Mouse (Mus musculus): ENCODE measurements around the gene Hist1h2bc. TPM values are rescaled to one million over a fixed set of nuclear protein-coding genes. Genes with fewer than 3 reads are reported as not detected.

Hist1h2bc gene
- polyA plus RNA-seq, 1 experiment from 2014 or later: 50.1 TPM

DNA sequence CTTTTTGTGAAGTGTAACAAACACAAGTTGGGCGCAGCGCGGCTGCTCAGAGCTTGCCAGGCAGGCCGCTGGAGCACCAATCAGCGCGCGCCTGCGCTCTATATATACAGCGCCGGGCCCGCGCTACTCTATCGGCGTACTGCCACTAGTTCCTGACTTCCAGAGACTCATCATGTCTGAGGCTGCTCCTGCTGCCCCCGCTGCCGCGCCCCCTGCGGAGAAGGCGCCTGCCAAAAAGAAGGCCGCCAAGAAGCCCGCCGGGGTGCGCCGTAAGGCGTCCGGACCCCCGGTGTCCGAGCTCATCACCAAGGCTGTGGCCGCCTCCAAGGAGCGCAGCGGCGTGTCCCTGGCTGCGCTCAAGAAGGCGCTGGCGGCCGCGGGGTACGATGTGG is 54.7 kb downstream of the Hist1h2bc start, which contains the start of gene Hist1h1c:
Gene Hist1h1c, plus strand, starts transcription at position 132 of the 392 bp plus-strand sequence.
- ATAC-seq (ENCODE audit: extremely low read depth, insufficient number of reproducible peaks, low FRiP score, low TSS enrichment): peak; percentile 76
- WGBS: under 1% methylated on average over 38 of the region's 38 CpGs
- Histone ChIP-seq H3K9me3 (no peaks in the 10 kb centered on the region), H3K27me3 (replicated peaks) (no peaks in the 10 kb centered on the region), H3K9ac (peak within 1 kb of the TSS; percentile 98), H3K27ac (replicated peaks) (peak within 1 kb of the TSS; percentile 100), H3K4me3 (peak within 1 kb of the TSS; percentile 74), H3K36me3 (no peaks in the 10 kb centered on the region), H3K4me2 (peak within 1 kb of the TSS; percentile 98), H3K4me1 (peaks cover 23% of the 10 kb centered on the region)

GRCm38 (mm10) chr13:23739069-23739921 is 55.3 kb downstream of the Hist1h2bc start:
- Histone ChIP-seq H3K27ac (replicated peaks) (peak overlapping the region; percentile 100), H3K9me3 (no peaks in the 10 kb centered on the region), H3K36me3 (no peaks in the 10 kb centered on the region), H3K9ac (peak overlapping the region; percentile 98), H3K4me3 (peak overlapping the region; percentile 74), H3K4me1 (peaks cover 28% of the 10 kb centered on the region), H3K4me2 (peak overlapping the region; percentile 98), H3K27me3 (replicated peaks) (no peaks in the 10 kb centered on the region)
- under 1% methylated on average over 39 of the region's 39 CpGs for WGBS
- peak; percentile 79 for ATAC-seq (ENCODE audit: extremely low read depth, insufficient number of reproducible peaks, low FRiP score, low TSS enrichment)

DNA sequence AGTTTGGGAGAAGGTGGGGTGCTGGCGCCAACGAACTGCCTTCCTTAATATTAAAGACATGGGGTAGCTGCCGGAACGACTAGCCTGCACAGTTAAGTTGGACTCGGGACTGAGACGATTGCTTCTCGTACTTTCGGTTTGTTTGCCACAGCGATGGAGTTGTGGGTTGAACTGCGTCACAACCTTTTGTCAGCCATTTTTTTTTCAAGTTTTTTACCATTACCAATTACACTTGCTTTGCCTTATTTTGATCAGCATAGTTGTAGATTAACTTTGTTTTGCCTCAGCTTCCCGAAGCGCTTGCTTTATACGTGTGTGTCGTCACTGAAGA is 55.9 kb downstream of the Hist1h2bc start:
- H3K4me3 ChIP-seq: peak overlapping the region; percentile 74
- H3K4me1 ChIP-seq: peaks cover 32% of the 10 kb centered on the region
- no peak for ATAC-seq (ENCODE audit: extremely low read depth, insufficient number of reproducible peaks, low FRiP score, low TSS enrichment)
- H3K9me3 ChIP-seq: no peaks in the 10 kb centered on the region
- H3K4me2 ChIP-seq: peak overlapping the region; percentile 98
- peak overlapping the region; percentile 100 for H3K27ac ChIP-seq (replicated peaks)
- peak overlapping the region; percentile 98 for H3K9ac ChIP-seq
- no peaks in the 10 kb centered on the region for H3K36me3 ChIP-seq
- under 1% methylated on average over 14 of the region's 14 CpGs for WGBS
- H3K27me3 ChIP-seq (replicated peaks): no peaks in the 10 kb centered on the region

- peak overlapping the region; percentile 98 for H3K9ac ChIP-seq
- no peaks in the 10 kb centered on the region for H3K27me3 ChIP-seq (replicated peaks)
- 29% methylated on average over 13 of the region's 13 CpGs for WGBS
- peak overlapping the region; percentile 74 for H3K4me3 ChIP-seq
- H3K27ac ChIP-seq (replicated peaks): peak overlapping the region; percentile 100
- ATAC-seq (ENCODE audit: extremely low read depth, insufficient number of reproducible peaks, low FRiP score, low TSS enrichment): no peak
- H3K4me1 ChIP-seq: peaks cover 32% of the 10 kb centered on the region
- peak overlapping the region; percentile 98 for H3K4me2 ChIP-seq
- H3K36me3 ChIP-seq: no peaks in the 10 kb centered on the region
- H3K9me3 ChIP-seq: no peaks in the 10 kb centered on the region
Observed at GRCm38 (mm10) chr13:23740256-23740840, 56.3 kb downstream of the Hist1h2bc start.

DNA sequence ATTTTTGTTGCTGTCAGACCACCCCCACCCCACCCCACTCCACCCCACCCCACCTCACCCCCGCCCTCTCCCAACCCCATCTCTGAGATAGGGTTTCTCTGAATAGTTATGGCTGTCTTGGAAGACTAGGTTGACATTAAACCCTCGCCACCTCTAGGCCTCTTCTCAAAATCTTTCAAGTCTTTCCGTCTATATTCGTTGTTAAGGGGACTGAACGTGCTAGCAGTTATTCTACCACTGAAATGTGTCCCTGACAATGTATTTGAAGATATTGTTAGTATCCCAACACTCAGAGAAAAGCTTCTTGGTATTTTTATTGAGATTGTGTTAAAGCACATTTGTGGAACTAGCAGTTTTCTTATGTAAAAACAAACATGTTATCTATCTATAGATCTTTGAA is 56.9 kb downstream of the Hist1h2bc start:
- 52% methylated on average over 5 of the region's 5 CpGs for WGBS
- H3K9me3 ChIP-seq: no peaks in the 10 kb centered on the region
- peak overlapping the region; percentile 74; the same call in 1 of the 2 replicates for H3K4me3 ChIP-seq
- peaks cover 35% of the 10 kb centered on the region for H3K4me1 ChIP-seq
- peak overlapping the region; percentile 98 for H3K4me2 ChIP-seq
- H3K36me3 ChIP-seq: no peaks in the 10 kb centered on the region
- H3K9ac ChIP-seq: peak overlapping the region; percentile 98; the same call in 1 of the 2 replicates
- H3K27ac ChIP-seq (replicated peaks): peak overlapping the region; percentile 100; the same call in 1 of the 2 replicates
- no peak for ATAC-seq (ENCODE audit: extremely low read depth, insufficient number of reproducible peaks, low FRiP score, low TSS enrichment)
- H3K27me3 ChIP-seq (replicated peaks): no peaks in the 10 kb centered on the region

- no peaks in the 10 kb centered on the region for H3K36me3 ChIP-seq
- 0 out of 2 replicates have a peak overlapping the region, but pooled peaks have one; percentile 30 for H3K9ac ChIP-seq
- peaks cover 36% of the 10 kb centered on the region for H3K4me1 ChIP-seq
- H3K27ac ChIP-seq (replicated peaks): 0 out of 2 replicates have a peak overlapping the region, but pooled peaks have one; percentile 28
- H3K27me3 ChIP-seq (replicated peaks): no peaks in the 10 kb centered on the region
- no peaks in the 10 kb centered on the region for H3K9me3 ChIP-seq
- H3K4me2 ChIP-seq: peak overlapping the region; percentile 37
- no peak for ATAC-seq (ENCODE audit: extremely low read depth, insufficient number of reproducible peaks, low FRiP score, low TSS enrichment)
- H3K4me3 ChIP-seq: no peak overlapping the region
Observed at GRCm38 (mm10) chr13:23742007-23742406, 58.0 kb downstream of the Hist1h2bc start.

Small RNAs within 50 kb of the gene (microRNA-seq; reads per million reads assigned to microRNA genes)
- gene Gm44350: not detected

Other genes starting within 250 kb of the Hist1h2bc start
- gene Btn1a1, start 218.3 kb upstream of the Hist1h2bc start, polyA plus RNA-seq (2015; fragmentation: Nextera tagmentation; extraction: Ambion mirVana): 1.1 and 2.2 TPM in 2 replicates
- gene Btn2a2, start 195.3 kb upstream of the Hist1h2bc start, polyA plus RNA-seq (2015; fragmentation: Nextera tagmentation; extraction: Ambion mirVana): 0.45 and 0.82 TPM in 2 replicates
- 6.3 and 7.2 TPM in 2 replicates for gene Hist1h4h, start 153.1 kb upstream of the Hist1h2bc start, polyA plus RNA-seq (2015; fragmentation: Nextera tagmentation; extraction: Ambion mirVana)
- gene Hist1h2af, start 150.3 kb upstream of the Hist1h2bc start, polyA plus RNA-seq (2015; fragmentation: Nextera tagmentation; extraction: Ambion mirVana): 2.0 and 3.0 TPM in 2 replicates
- gene Hist1h3g, start 148.8 kb upstream of the Hist1h2bc start, polyA plus RNA-seq (2015; fragmentation: Nextera tagmentation; extraction: Ambion mirVana): 4.1 and 5.5 TPM in 2 replicates
- gene Hist1h2bh, start 140.8 kb upstream of the Hist1h2bc start, polyA plus RNA-seq (2015; fragmentation: Nextera tagmentation; extraction: Ambion mirVana): 0.32 and 0.52 TPM in 2 replicates
- gene Hist1h3f, start 140.1 kb upstream of the Hist1h2bc start, polyA plus RNA-seq (2015; fragmentation: Nextera tagmentation; extraction: Ambion mirVana): 0.28 and 0.48 TPM in 2 replicates
- not detected in 2 replicates for gene Hist1h4f, start 132.6 kb upstream of the Hist1h2bc start, polyA plus RNA-seq (2015; fragmentation: Nextera tagmentation; extraction: Ambion mirVana)
- gene Hist1h1d, start 130.9 kb upstream of the Hist1h2bc start, polyA plus RNA-seq (2015; fragmentation: Nextera tagmentation; extraction: Ambion mirVana): 0.23 and 0.29 TPM in 2 replicates
- gene Hist1h3e, start 121.8 kb upstream of the Hist1h2bc start, polyA plus RNA-seq (2015; fragmentation: Nextera tagmentation; extraction: Ambion mirVana): 1.5 and 2.2 TPM in 2 replicates
- gene Hist1h2ae, start 113.0 kb upstream of the Hist1h2bc start, polyA plus RNA-seq (2015; fragmentation: Nextera tagmentation; extraction: Ambion mirVana): 33.5 and 42.7 TPM in 2 replicates
- gene Hist1h2bg, start 112.8 kb upstream of the Hist1h2bc start, polyA plus RNA-seq (2015; fragmentation: Nextera tagmentation; extraction: Ambion mirVana): 3.9 and 4.2 TPM in 2 replicates
- gene Hist1h2bf, start 110.0 kb upstream of the Hist1h2bc start, polyA plus RNA-seq (2015; fragmentation: Nextera tagmentation; extraction: Ambion mirVana): 1.6 and 3.0 TPM in 2 replicates
- 0.60 and 0.84 TPM in 2 replicates for gene Hist1h2ad, start 109.8 kb upstream of the Hist1h2bc start, polyA plus RNA-seq (2015; fragmentation: Nextera tagmentation; extraction: Ambion mirVana)
- 2.4 TPM in 2 replicates for gene Hist1h3d, start 108.4 kb upstream of the Hist1h2bc start, polyA plus RNA-seq (2015; fragmentation: Nextera tagmentation; extraction: Ambion mirVana)
- gene Hist1h4d, start 102.6 kb upstream of the Hist1h2bc start, polyA plus RNA-seq (2015; fragmentation: Nextera tagmentation; extraction: Ambion mirVana): 54.8 and 60.0 TPM in 2 replicates
- 1.3 and 1.5 TPM in 2 replicates for gene Hist1h2be, start 63.1 kb upstream of the Hist1h2bc start, polyA plus RNA-seq (2015; fragmentation: Nextera tagmentation; extraction: Ambion mirVana)
- 11.0 and 12.2 TPM in 2 replicates for gene Hist1h1e, start 61.6 kb upstream of the Hist1h2bc start, polyA plus RNA-seq (2015; fragmentation: Nextera tagmentation; extraction: Ambion mirVana)
- gene Hist1h2ac, start 251 bp upstream of the Hist1h2bc start, polyA plus RNA-seq (2015; fragmentation: Nextera tagmentation; extraction: Ambion mirVana): 0.59 and 0.68 TPM in 2 replicates
- not detected in 2 replicates for gene Hist1h1t, start 11.6 kb downstream of the Hist1h2bc start, polyA plus RNA-seq (2015; fragmentation: Nextera tagmentation; extraction: Ambion mirVana)
- 2.4 and 3.7 TPM in 2 replicates for gene Hist1h4c, start 14.3 kb downstream of the Hist1h2bc start, polyA plus RNA-seq (2015; fragmentation: Nextera tagmentation; extraction: Ambion mirVana)
- 10.3 and 10.7 TPM in 2 replicates for gene Hfe, start 26.7 kb downstream of the Hist1h2bc start, polyA plus RNA-seq (2015; fragmentation: Nextera tagmentation; extraction: Ambion mirVana)
- 31.2 and 33.8 TPM in 2 replicates for gene Hist1h1c, start 54.6 kb downstream of the Hist1h2bc start, polyA plus RNA-seq (2015; fragmentation: Nextera tagmentation; extraction: Ambion mirVana)
- gene Hist1h3c, start 61.4 kb downstream of the Hist1h2bc start, polyA plus RNA-seq (2015; fragmentation: Nextera tagmentation; extraction: Ambion mirVana): 2.7 and 3.8 TPM in 2 replicates
- gene Hist1h2bb, start 62.5 kb downstream of the Hist1h2bc start, polyA plus RNA-seq (2015; fragmentation: Nextera tagmentation; extraction: Ambion mirVana): 1.6 and 2.2 TPM in 2 replicates
- gene Hist1h2ab, start 66.9 kb downstream of the Hist1h2bc start, polyA plus RNA-seq (2015; fragmentation: Nextera tagmentation; extraction: Ambion mirVana): 20.1 and 20.3 TPM in 2 replicates
- 5.5 and 6.3 TPM in 2 replicates for gene Hist1h3b, start 68.1 kb downstream of the Hist1h2bc start, polyA plus RNA-seq (2015; fragmentation: Nextera tagmentation; extraction: Ambion mirVana)
- gene Hist1h4b, start 72.8 kb downstream of the Hist1h2bc start, polyA plus RNA-seq (2015; fragmentation: Nextera tagmentation; extraction: Ambion mirVana): 2.3 and 2.8 TPM in 2 replicates
- not detected in 2 replicates for gene Hist1h4a, start 77.0 kb downstream of the Hist1h2bc start, polyA plus RNA-seq (2015; fragmentation: Nextera tagmentation; extraction: Ambion mirVana)
- 1.9 and 3.5 TPM in 2 replicates for gene Hist1h3a, start 78.2 kb downstream of the Hist1h2bc start, polyA plus RNA-seq (2015; fragmentation: Nextera tagmentation; extraction: Ambion mirVana)
- 1.5 and 1.6 TPM in 2 replicates for gene Hist1h1a, start 79.5 kb downstream of the Hist1h2bc start, polyA plus RNA-seq (2015; fragmentation: Nextera tagmentation; extraction: Ambion mirVana)
- 0.09 and 0.20 TPM in 2 replicates for gene Trim38, start 85.7 kb downstream of the Hist1h2bc start, polyA plus RNA-seq (2015; fragmentation: Nextera tagmentation; extraction: Ambion mirVana)
- gene Slc17a2, start 122.8 kb downstream of the Hist1h2bc start, polyA plus RNA-seq (2015; fragmentation: Nextera tagmentation; extraction: Ambion mirVana): 0.05 TPM in 1 of 2 replicates, not detected in the other
- 0.08 TPM in 1 of 2 replicates, not detected in the other for gene Slc17a3, start 155.2 kb downstream of the Hist1h2bc start, polyA plus RNA-seq (2015; fragmentation: Nextera tagmentation; extraction: Ambion mirVana)
- gene Slc17a1, start 183.6 kb downstream of the Hist1h2bc start, polyA plus RNA-seq (2015; fragmentation: Nextera tagmentation; extraction: Ambion mirVana): not detected in 2 replicates
- gene Slc17a4, start 230.8 kb downstream of the Hist1h2bc start, polyA plus RNA-seq (2015; fragmentation: Nextera tagmentation; extraction: Ambion mirVana): not detected in 2 replicates
- gene Hist1h2ba, start 250.0 kb downstream of the Hist1h2bc start, polyA plus RNA-seq (2015; fragmentation: Nextera tagmentation; extraction: Ambion mirVana): not detected in 2 replicates

All from heart, embryonic 13.5 days (tissue).